Mouse (Mus musculus) neural tube, embryonic 14.5 days (tissue): ENCODE results near the gene Wrb. TPM values are rescaled to one million over a fixed set of nuclear protein-coding genes. Genes with fewer than 3 reads are reported as not detected.
"Not testable (repeated sequence)": the region's sequence is repeated elsewhere in the genome, so short reads cannot be mapped to it uniquely, and the experiment has no call there.

Source experiments
- ATAC-seq: fragments of 200-750 bp; cut with Nextera tagmentation; 2 replicates; pipeline ENCODE4 v1.8.0; 2017; ENCODE audit warnings: low read depth, mild to moderate bottlenecking, moderate TSS enrichment, moderate library complexity
- H3K27ac ChIP-seq: fragments of 300-500 bp; sonication (generic); 2 replicates; pipeline ENCODE4 v1.5.1; 2014; ENCODE audit warnings: low read depth, mild to moderate bottlenecking, control low read depth, low read length, moderate library complexity, mixed read lengths
- H3K27me3 ChIP-seq: fragments of 300-500 bp; sonication (generic); 2 replicates; pipeline ENCODE4 v1.6.1; 2014; ENCODE audit warnings: low read length; ENCODE audit not compliant: control insufficient read depth, insufficient read depth
- H3K36me3 ChIP-seq: fragments of 300-500 bp; sonication (generic); 2 replicates; pipeline ENCODE4 v1.6.1; 2014; ENCODE audit warnings: low read length, mixed read lengths; ENCODE audit not compliant: control insufficient read depth, insufficient read depth
- H3K4me1 ChIP-seq: fragments of 300-500 bp; sonication (generic); 2 replicates; pipeline ENCODE4 v1.6.1; 2014; ENCODE audit warnings: low read length; ENCODE audit not compliant: control insufficient read depth, insufficient read depth
- H3K4me2 ChIP-seq: fragments of 300-500 bp; sonication (generic); 2 replicates; pipeline ENCODE4 v1.6.1; 2014; ENCODE audit warnings: mild to moderate bottlenecking, low read depth, low read length, control low read depth
- H3K4me3 ChIP-seq: fragments of 300-500 bp; sonication (generic); 2 replicates; pipeline ENCODE4 v1.5.1; 2014; ENCODE audit warnings: low read depth, low read length, control low read depth, mixed read lengths
- H3K9ac ChIP-seq: fragments of 300-500 bp; sonication (generic); replicated peaks from 2 replicates; pipeline ENCODE4 v1.6.1; 2014; ENCODE audit warnings: low read depth, mild to moderate bottlenecking, control low read depth, low read length, mixed read lengths
- H3K9me3 ChIP-seq: fragments of 300-500 bp; sonication (generic); 2 replicates; pipeline ENCODE4 v1.6.1; 2016; ENCODE audit warnings: low read length; ENCODE audit not compliant: control insufficient read depth
- WGBS: fragments of 180-500 bp; shearing (Covaris S2); extraction: QIAGEN DNeasy Blood & Tissue Kit; methylation state at CpG from one replicate; pipeline ENCODE4 v1.1.7; 2014; 5-methylcytosine and 5-hydroxymethylcytosine counted together
- polyA plus RNA-seq: library from polyadenylated mRNA; unstranded; fragments of >200 nt; fragmentation: Nextera tagmentation; extraction: Ambion mirVana; gene quantifications from 2 replicates; pipeline ENCODE4 v1.2.1, GENCODE M21; 2014

Gene Wrb
- polyA plus RNA-seq, 1 experiment from 2014 or later = 228 TPM

GRCm38 (mm10) chr16:96126684-96127171 is 18.5 kb upstream of the Wrb start:
- H3K9me3 ChIP-seq = no peaks in the 10 kb centered on the region
- H3K36me3 ChIP-seq = peaks cover 41% of the 10 kb centered on the region
- peak overlapping the region; percentile 97 for H3K4me2 ChIP-seq
- H3K27me3 ChIP-seq = no peaks in the 10 kb centered on the region
- H3K9ac ChIP-seq = peak overlapping the region; percentile 95
- 10% methylated on average over 19 of the region's 19 CpGs for WGBS
- peak overlapping the region; percentile 96 for H3K4me3 ChIP-seq
- no peak for ATAC-seq
- peaks cover 17% of the 10 kb centered on the region for H3K4me1 ChIP-seq
- H3K27ac ChIP-seq = peak overlapping the region; percentile 99

- Histone ChIP-seq H3K4me1 (peaks cover 17% of the 10 kb centered on the region), H3K27me3 (no peaks in the 10 kb centered on the region), H3K27ac (peak overlapping the region; percentile 99), H3K4me3 (peak overlapping the region; percentile 96), H3K9me3 (no peaks in the 10 kb centered on the region), H3K9ac (peak overlapping the region; percentile 95), H3K4me2 (peak overlapping the region; percentile 97), H3K36me3 (peaks cover 40% of the 10 kb centered on the region)
- ATAC-seq = peak; percentile 72
- under 1% methylated on average over 38 of the region's 52 CpGs for WGBS
Measured at GRCm38 (mm10) chr16:96127288-96127656, 17.9 kb upstream of the Wrb start.

- Histone ChIP-seq H3K36me3 (peaks cover 35% of the 10 kb centered on the region), H3K27me3 (no peaks in the 10 kb centered on the region), H3K9ac (peak within 1 kb of the TSS; percentile 95), H3K27ac (peak within 1 kb of the TSS; percentile 99), H3K4me2 (peak within 1 kb of the TSS; percentile 97), H3K4me1 (peaks cover 17% of the 10 kb centered on the region), H3K9me3 (no peaks in the 10 kb centered on the region), H3K4me3 (peak within 1 kb of the TSS; percentile 96)
- under 1% methylated on average over 53 of the region's 72 CpGs for WGBS
- peak; percentile 97 for ATAC-seq
Measured at GRCm38 (mm10) chr16:96127657-96128344, 17.4 kb upstream of the Wrb start, which contains the start of gene Hmgn1. Gene Hmgn1 (minus strand): TSS chr16:96127729.

- H3K27ac ChIP-seq = peak overlapping the region; percentile 96
- peak overlapping the region; percentile 95 for H3K9ac ChIP-seq
- peak overlapping the region; percentile 80 for H3K4me2 ChIP-seq
- 4% methylated on average over 9 of the region's 9 CpGs for WGBS
- H3K4me3 ChIP-seq = peak overlapping the region; percentile 96
- peaks cover 17% of the 10 kb centered on the region for H3K4me1 ChIP-seq
- peaks cover 28% of the 10 kb centered on the region for H3K36me3 ChIP-seq
- H3K9me3 ChIP-seq = no peaks in the 10 kb centered on the region
- no peaks in the 10 kb centered on the region for H3K27me3 ChIP-seq
- ATAC-seq = no peak
Measured at GRCm38 (mm10) chr16:96128466-96128865, 16.7 kb upstream of the Wrb start.

GRCm38 (mm10) chr16:96144748-96145109 is 478 bp upstream of the Wrb start:
- WGBS = 25% methylated on average over 6 of the region's 6 CpGs
- H3K36me3 ChIP-seq, H3K9me3 ChIP-seq, H3K27me3 ChIP-seq, H3K4me2 ChIP-seq, H3K27ac ChIP-seq, H3K9ac ChIP-seq: not testable (repeated sequence)
- Histone ChIP-seq H3K4me3 (peak overlapping the region; percentile 86), H3K4me1 (peaks cover 12% of the 10 kb centered on the region)
- ATAC-seq = peak; percentile 56

- no peak for ATAC-seq
- Histone ChIP-seq H3K4me2 (peak overlapping the region; percentile 72), H3K4me1 (peaks cover 12% of the 10 kb centered on the region), H3K4me3 (peak overlapping the region; percentile 86), H3K27ac (peak overlapping the region; percentile 72), H3K36me3 (no peaks in the 10 kb centered on the region), H3K9me3 (no peaks in the 10 kb centered on the region), H3K9ac (peak overlapping the region; percentile 79), H3K27me3 (no peaks in the 10 kb centered on the region)
- under 1% methylated on average over 5 of the region's 5 CpGs for WGBS
Measured at GRCm38 (mm10) chr16:96145814-96146213, 607 bp downstream of the Wrb start.

GRCm38 (mm10) chr16:96148834-96149233 is 3.6 kb downstream of the Wrb start:
- Histone ChIP-seq H3K9ac (no peak overlapping the region), H3K4me2 (no peak overlapping the region), H3K27ac (no peak overlapping the region), H3K27me3 (no peaks in the 10 kb centered on the region), H3K36me3 (no peaks in the 10 kb centered on the region; the same call in 1 of the 2 replicates), H3K4me3 (no peak overlapping the region), H3K4me1 (peaks cover 12% of the 10 kb centered on the region), H3K9me3 (no peaks in the 10 kb centered on the region)
- WGBS = 83% methylated on average over 6 of the region's 6 CpGs
- no peak for ATAC-seq

- no peak overlapping the region for H3K4me2 ChIP-seq
- H3K27me3 ChIP-seq = no peaks in the 10 kb centered on the region
- H3K4me3 ChIP-seq = no peak overlapping the region
- no peaks in the 10 kb centered on the region for H3K9me3 ChIP-seq
- H3K9ac ChIP-seq = no peak overlapping the region
- 75% methylated on average over 9 of the region's 9 CpGs for WGBS
- H3K4me1 ChIP-seq = peaks cover 12% of the 10 kb centered on the region
- H3K27ac ChIP-seq = no peak overlapping the region
- ATAC-seq = no peak
- H3K36me3 ChIP-seq = no peaks in the 10 kb centered on the region; the same call in 1 of the 2 replicates
Measured at GRCm38 (mm10) chr16:96149311-96149710, 4.1 kb downstream of the Wrb start.

GRCm38 (mm10) chr16:96150995-96151394 is 5.8 kb downstream of the Wrb start:
- Histone ChIP-seq H3K27ac (no peak overlapping the region), H3K4me1 (peaks cover 9% of the 10 kb centered on the region), H3K4me2 (no peak overlapping the region), H3K9me3 (no peaks in the 10 kb centered on the region), H3K36me3 (no peaks in the 10 kb centered on the region; the same call in none of the 2 replicates), H3K9ac (no peak overlapping the region), H3K27me3 (no peaks in the 10 kb centered on the region), H3K4me3 (no peak overlapping the region)
- WGBS = 74% methylated on average over 4 of the region's 4 CpGs
- no peak for ATAC-seq
